ENCODE assay signal across 25 mouse cellular contexts in the genomic region with DNA sequence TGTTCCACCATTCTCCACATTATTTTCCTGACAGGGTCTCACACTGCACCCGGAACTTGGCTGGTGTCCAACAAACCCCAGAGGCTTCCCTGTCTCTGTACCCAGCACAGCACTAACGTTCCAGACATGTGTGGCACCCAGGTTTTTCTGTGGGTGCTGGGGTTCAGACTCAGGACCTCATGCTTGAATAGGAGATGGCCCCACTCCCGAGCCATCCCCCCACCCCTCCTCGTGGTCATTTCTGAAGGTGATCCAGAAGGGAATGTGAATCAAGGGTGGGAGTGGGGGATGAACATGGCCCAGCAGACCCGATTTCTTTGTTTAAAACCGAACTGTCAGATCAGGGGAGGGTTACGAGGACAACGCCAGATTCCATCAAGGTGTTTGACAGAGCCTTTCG.
A peak's percentile ranks its signal among the peaks of the same experiment; 100 is the strongest.
DNase-seq lines count a peak whose midpoint lies in the region; ATAC-seq and TF ChIP-seq lines count a peak whose summit lies in the region.
"Had no signal": no experiment of that assay in that cellular context is flagged by ENCODE, and none has a peak within 500 bp of the region (broad histone marks: within the 10 kb centered on the region; RNA-seq: fewer than 3 reads in every experiment).

No protein-coding gene starts in this region.

- H3K4me2 ChIP-seq in hindbrain, embryonic 16.5 days (ENCODE audit: low read length): no peak overlapping the region
- no peak overlapping the region for H3K4me2 ChIP-seq in lung, embryonic 14.5 days
- no peak overlapping the region for H3K4me2 ChIP-seq in stomach, embryonic 16.5 days (ENCODE audit: low read depth, low read length)
- H3K4me2 ChIP-seq: embryonic facial prominence, embryonic 15.5 days; heart, embryonic 12.5 days; hindbrain, embryonic 13.5 days had no signal

- WGBS in hindbrain, embryonic 16.5 days: 72% methylated on average over 9 of the region's 9 CpGs
- 87% methylated on average over 9 of the region's 9 CpGs for WGBS in hindbrain, embryonic 10.5 days
- 51% methylated on average over 9 of the region's 9 CpGs for WGBS in lung, embryonic 14.5 days
- 60% methylated on average over 9 of the region's 9 CpGs for WGBS in stomach, embryonic 16.5 days

- no peak overlapping the region for H3K9ac ChIP-seq in hindbrain, embryonic 16.5 days (ENCODE audit: low read depth, low read length)
- no peak overlapping the region for H3K9ac ChIP-seq in lung, embryonic 14.5 days
- no peak overlapping the region; the same call in 1 of the 2 replicates for H3K9ac ChIP-seq in stomach, embryonic 16.5 days (ENCODE audit: low read length)
- H3K9ac ChIP-seq: embryonic facial prominence, embryonic 15.5 days; heart, embryonic 12.5 days; hindbrain, embryonic 13.5 days had no signal

- no peak overlapping the region for H3K27ac ChIP-seq in hindbrain, embryonic 16.5 days (ENCODE audit: low read depth, low read length)
- H3K27ac ChIP-seq in hindbrain, embryonic 10.5 days: no peak overlapping the region
- H3K27ac ChIP-seq in lung, embryonic 14.5 days (ENCODE audit: low read depth): no peak overlapping the region
- H3K27ac ChIP-seq in stomach, embryonic 16.5 days (ENCODE audit: low read length): peak overlapping the region; percentile 58; the same call in 1 of the 2 replicates
- H3K27ac ChIP-seq: embryonic facial prominence, embryonic 15.5 days; forebrain, embryonic 10.5 days; gastrocnemius, adult 2 months; hindbrain, embryonic 13.5 days had no signal

- ATAC-seq in hindbrain, embryonic 16.5 days: 0 out of 2 replicates have a peak, but pooled peaks have one; percentile 27
- ATAC-seq in lung, embryonic 14.5 days (ENCODE audit: insufficient read depth): no peak; the same call in 1 of the 2 replicates
- no peak for ATAC-seq in stomach, embryonic 16.5 days (ENCODE audit: insufficient read depth, low FRiP score)
- ATAC-seq: activated CD4-positive, CD25-positive, alpha-beta regulatory T cell, adult 4 months; CD4-positive, CD25-positive, alpha-beta regulatory T cell, adult 4 months; forebrain, embryonic 14.5 days; inflammation-experienced regulatory T-cells, adult 6 months; Patski had no signal

- DNase-seq in cerebellum, postnatal 10 days: peak; percentile 23 to 34
- no peak for DNase-seq in cerebellum, adult 18-20 months
- no peak for DNase-seq in hindbrain, embryonic 10.5 days (ENCODE audit: low spot score)
- peak; percentile 49 for DNase-seq in lung, embryonic 14.5 days
- DNase-seq in lung, adult 18-20 months: no peak
- DNase-seq: adrenal gland, adult 2 months; adrenal gland, postnatal 25 days; B cell, adult 2 months; cerebellum, adult 2 months; embryo, embryonic 11 days; gastrocnemius, adult 2 months; gastrocnemius, postnatal 25 days; heart, postnatal 4 days had no signal

- TF ChIP-seq CTCF in lung, embryonic 14.5 days (IDR thresholded peaks at IDR 0.05; ENCODE audit: low read depth): peak; percentile 17; the same call in 1 of the 2 replicates

- no peaks in the 10 kb centered on the region for H3K9me3 ChIP-seq in hindbrain, embryonic 16.5 days (ENCODE audit: control insufficient read depth, low read length)
- H3K9me3 ChIP-seq in hindbrain, embryonic 10.5 days: no peaks in the 10 kb centered on the region
- H3K9me3 ChIP-seq in lung, embryonic 14.5 days (ENCODE audit: low read depth, low read length): no peaks in the 10 kb centered on the region; the same call in 1 of the 2 replicates
- H3K9me3 ChIP-seq in stomach, embryonic 16.5 days (replicated peaks; ENCODE audit: control insufficient read depth, low read length): no peaks in the 10 kb centered on the region
- H3K9me3 ChIP-seq: embryonic facial prominence, embryonic 15.5 days; heart, embryonic 12.5 days had no signal

- no peaks in the 10 kb centered on the region for H3K27me3 ChIP-seq in hindbrain, embryonic 16.5 days (replicated peaks; ENCODE audit: control insufficient read depth, insufficient read depth, low read length)
- H3K27me3 ChIP-seq in hindbrain, embryonic 10.5 days (ENCODE audit: insufficient read depth, poor library complexity, severe bottlenecking): no peaks in the 10 kb centered on the region
- no peaks in the 10 kb centered on the region for H3K27me3 ChIP-seq in lung, embryonic 14.5 days (ENCODE audit: insufficient read depth, low read length)
- H3K27me3 ChIP-seq in stomach, embryonic 16.5 days (ENCODE audit: control insufficient read depth, insufficient read depth, low read length): no peaks in the 10 kb centered on the region
- H3K27me3 ChIP-seq: embryonic facial prominence, embryonic 15.5 days; heart, embryonic 12.5 days; hindbrain, embryonic 13.5 days; Patski had no signal

- no peaks in the 10 kb centered on the region for H3K4me1 ChIP-seq in hindbrain, embryonic 16.5 days (ENCODE audit: control insufficient read depth, insufficient read depth, low read depth, low read length)
- H3K4me1 ChIP-seq in hindbrain, embryonic 10.5 days (replicated peaks): no peaks in the 10 kb centered on the region; the same call in 1 of the 2 replicates
- peaks cover 6% of the 10 kb centered on the region; the same call in 1 of the 2 replicates for H3K4me1 ChIP-seq in lung, embryonic 14.5 days (ENCODE audit: insufficient read depth)
- peaks cover 4% of the 10 kb centered on the region; the same call in 1 of the 2 replicates for H3K4me1 ChIP-seq in stomach, embryonic 16.5 days (ENCODE audit: control insufficient read depth, insufficient read depth, low read length)
- H3K4me1 ChIP-seq: embryonic facial prominence, embryonic 15.5 days; forebrain, embryonic 10.5 days; heart, embryonic 12.5 days; hindbrain, embryonic 13.5 days had no signal

- no peak overlapping the region for H3K4me3 ChIP-seq in hindbrain, embryonic 16.5 days (ENCODE audit: low read length)
- H3K4me3 ChIP-seq in hindbrain, embryonic 10.5 days: no peak overlapping the region
- no peak overlapping the region for H3K4me3 ChIP-seq in lung, embryonic 14.5 days (ENCODE audit: low read depth, low read length)
- H3K4me3 ChIP-seq in stomach, embryonic 16.5 days (replicated peaks; ENCODE audit: low read length): no peak overlapping the region
- H3K4me3 ChIP-seq: embryonic facial prominence, embryonic 15.5 days; erythroblast, embryonic 14.5 days; forebrain, embryonic 10.5 days; gastrocnemius, adult 2 months; heart, embryonic 12.5 days; hindbrain, embryonic 13.5 days had no signal

- H3K36me3 ChIP-seq in hindbrain, embryonic 16.5 days (ENCODE audit: control insufficient read depth, insufficient read depth, low read length): no peaks in the 10 kb centered on the region
- H3K36me3 ChIP-seq in hindbrain, embryonic 10.5 days: no peaks in the 10 kb centered on the region
- H3K36me3 ChIP-seq in lung, embryonic 14.5 days (ENCODE audit: insufficient read depth): no peaks in the 10 kb centered on the region
- H3K36me3 ChIP-seq in stomach, embryonic 16.5 days (ENCODE audit: control insufficient read depth, insufficient read depth, low read length): no peaks in the 10 kb centered on the region
- H3K36me3 ChIP-seq: embryonic facial prominence, embryonic 15.5 days; forebrain, embryonic 10.5 days; heart, embryonic 12.5 days; hindbrain, embryonic 13.5 days had no signal

Comparison
In these comparisons a context has a peak if more than half of its experiments do, and no peak if none do; other contexts are left out.
1. DNase-seq: peak in cerebellum, postnatal 10 days (2 of 2) and lung, embryonic 14.5 days (single experiment); none in cerebellum, adult 18-20 months (0 of 2), hindbrain, embryonic 10.5 days (single experiment) and lung, adult 18-20 months (0 of 2).